Comparison of ENCODE assay signal across 16 mouse cellular contexts in genomic region chr7:96806561-96806960, GRCm38 (mm10).
"Had no signal": no experiment of that assay in that cellular context is flagged by ENCODE, and none has a peak within 500 bp of the region (broad histone marks: within the 10 kb centered on the region; RNA-seq: fewer than 3 reads in every experiment).

No protein-coding gene starts in this region.

- H3K4me3 ChIP-seq: liver, embryonic 12.5 days; liver, embryonic 15.5 days; midbrain, embryonic 10.5 days; midbrain, embryonic 13.5 days; myocyte had no signal

- H3K4me2 ChIP-seq: liver, embryonic 12.5 days; liver, embryonic 15.5 days; midbrain, embryonic 13.5 days had no signal

- H3K9ac ChIP-seq: liver, embryonic 12.5 days; liver, embryonic 15.5 days; midbrain, embryonic 13.5 days had no signal

- H3K27ac ChIP-seq: liver, embryonic 12.5 days; liver, embryonic 15.5 days; macrophage had no signal

- ATAC-seq: intestine, embryonic 16.5 days; liver, embryonic 12.5 days had no signal

- H3K27me3 ChIP-seq: midbrain, embryonic 13.5 days had no signal

- DNase-seq: kidney, adult 18-20 months; kidney, adult 9 months; kidney, postnatal 14 days; kidney, postnatal 4 days; left cerebral cortex, postnatal 4 days; liver; lung, adult 18-20 months; thymus, adult 18-20 months; thymus, postnatal 36 days had no signal

- H3K36me3 ChIP-seq: liver, embryonic 12.5 days; liver, embryonic 15.5 days had no signal

- H3K9me3 ChIP-seq: liver, embryonic 12.5 days; liver, embryonic 15.5 days; midbrain, embryonic 10.5 days; midbrain, embryonic 13.5 days had no signal

- H3K4me1 ChIP-seq: liver, embryonic 12.5 days; liver, embryonic 15.5 days had no signal
